Mouse (Mus musculus): ENCODE measurements around the gene Prex1. TPM values are rescaled to one million over a fixed set of nuclear protein-coding genes. Genes with fewer than 3 reads are reported as not detected.
"Not testable (repeated sequence)": the region's sequence is repeated elsewhere in the genome, so short reads cannot be mapped to it uniquely, and the experiment has no call there.

Gene Prex1
- 25.5 and 28.0 TPM in 2 replicates for polyA plus RNA-seq (2015; fragmentation: Nextera tagmentation; extraction: Ambion mirVana)

DNA sequence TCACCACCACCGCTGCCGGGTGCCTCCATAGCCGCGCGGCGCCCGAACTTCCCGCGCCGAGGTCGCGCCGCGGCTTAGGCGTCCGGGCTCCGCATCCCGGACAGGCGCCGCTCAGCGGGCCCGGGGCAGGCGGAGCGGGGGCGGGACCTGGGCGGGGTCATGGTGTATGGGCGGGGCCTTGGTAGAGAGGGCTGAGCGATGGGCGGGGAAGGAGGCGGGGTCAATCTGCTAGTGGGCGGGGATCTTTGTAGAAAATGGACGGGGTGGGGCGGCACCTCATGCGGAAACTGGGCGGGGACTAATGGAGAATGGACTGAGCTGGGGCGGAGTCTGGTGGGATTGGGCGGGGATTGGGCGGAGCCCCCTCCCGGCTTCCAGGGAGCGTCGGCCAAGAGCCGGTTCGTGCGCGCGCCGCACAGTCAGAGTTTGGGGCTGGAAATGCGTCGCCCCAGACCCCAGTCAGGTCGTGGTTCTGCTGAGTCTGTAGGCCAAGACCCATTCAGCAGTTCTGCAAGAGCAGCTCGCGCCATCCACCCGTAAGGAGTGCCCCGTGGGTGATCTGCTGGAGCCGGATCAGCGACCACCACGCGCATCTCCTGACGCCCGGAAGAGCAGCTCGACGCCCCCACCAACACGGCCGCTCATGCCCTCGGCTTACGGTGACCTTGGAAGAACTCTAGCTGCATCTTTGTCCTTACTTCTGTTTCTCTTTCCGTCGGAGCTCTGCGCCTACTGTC, at the start of gene Prex1:
Prex1 (minus strand) TSS at position 143 of the 737 bp plus-strand sequence.
- Histone ChIP-seq H3K27ac (replicated peaks) (peak within 1 kb of the TSS; percentile 75), H3K9ac (peak within 1 kb of the TSS; percentile 76), H3K4me1 (peaks cover 41% of the 10 kb centered on the region), H3K4me3 (replicated peaks) (peak within 1 kb of the TSS; percentile 83), H3K36me3 (no peaks in the 10 kb centered on the region), H3K9me3 (replicated peaks) (no peaks in the 10 kb centered on the region), H3K27me3 (no peaks in the 10 kb centered on the region), H3K4me2 (replicated peaks) (peak within 1 kb of the TSS; percentile 96)
- peak; percentile 94 for ATAC-seq (ENCODE audit: insufficient number of reproducible peaks, low FRiP score, low TSS enrichment, low read depth)
- WGBS, result under 1% methylated on average over 56 of the region's 69 CpGs

DNA sequence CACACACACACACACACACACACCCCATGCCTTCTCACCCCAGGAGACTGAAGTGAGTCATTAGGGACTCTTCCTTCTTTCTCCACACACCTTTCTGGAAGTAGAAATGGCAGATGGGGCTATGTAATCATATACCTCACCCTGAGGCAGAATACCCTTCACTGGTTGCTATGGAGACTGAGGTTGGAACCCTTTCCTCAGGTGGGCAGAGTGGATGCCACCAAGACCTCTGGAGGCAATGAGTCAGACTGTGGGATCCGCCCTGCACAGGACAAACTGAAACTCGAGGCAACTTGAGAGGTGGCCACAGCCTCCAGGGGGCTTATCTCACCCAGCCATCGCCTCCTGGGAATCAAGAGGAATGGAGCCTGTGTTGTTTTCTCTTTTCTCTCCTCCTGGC, 44.3 kb upstream of the Prex1 start:
- Histone ChIP-seq H3K9ac (no peak overlapping the region), H3K4me3 (replicated peaks) (no peak overlapping the region), H3K4me2 (replicated peaks) (no peak overlapping the region), H3K4me1 (no peaks in the 10 kb centered on the region), H3K27ac (replicated peaks) (no peak overlapping the region), H3K27me3 (no peaks in the 10 kb centered on the region), H3K36me3 (no peaks in the 10 kb centered on the region), H3K9me3 (replicated peaks) (no peaks in the 10 kb centered on the region)
- 27% methylated on average over 3 of the region's 3 CpGs for WGBS
- ATAC-seq (ENCODE audit: insufficient number of reproducible peaks, low FRiP score, low TSS enrichment, low read depth), result peak; percentile 70

DNA sequence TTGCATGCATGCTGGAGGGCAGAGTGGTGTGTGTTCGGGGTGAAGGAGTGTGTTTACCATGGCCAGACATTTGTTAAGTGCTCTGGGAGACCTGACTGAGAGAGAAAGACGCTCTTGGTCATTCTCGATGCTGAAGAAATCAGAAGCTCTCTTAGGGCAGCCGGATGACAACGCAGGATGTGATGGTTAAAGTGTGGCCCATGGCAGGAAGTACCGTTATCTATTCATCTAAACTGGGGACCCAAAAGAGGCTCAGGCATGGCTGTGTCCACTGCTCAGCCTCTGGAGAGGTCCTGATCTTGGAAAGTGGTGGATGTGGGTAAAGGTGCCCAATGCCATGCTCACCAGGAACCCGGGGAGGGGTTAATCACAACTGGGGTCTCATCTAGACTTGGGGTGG, 41.1 kb upstream of the Prex1 start:
- ATAC-seq (ENCODE audit: insufficient number of reproducible peaks, low FRiP score, low TSS enrichment, low read depth), result no peak
- Histone ChIP-seq H3K27ac (replicated peaks) (no peak overlapping the region), H3K4me3 (replicated peaks) (no peak overlapping the region), H3K9ac (no peak overlapping the region), H3K27me3 (no peaks in the 10 kb centered on the region), H3K9me3 (replicated peaks) (no peaks in the 10 kb centered on the region), H3K4me2 (replicated peaks) (no peak overlapping the region), H3K36me3 (no peaks in the 10 kb centered on the region), H3K4me1 (no peaks in the 10 kb centered on the region)
- 84% methylated on average over 7 of the region's 7 CpGs for WGBS

DNA sequence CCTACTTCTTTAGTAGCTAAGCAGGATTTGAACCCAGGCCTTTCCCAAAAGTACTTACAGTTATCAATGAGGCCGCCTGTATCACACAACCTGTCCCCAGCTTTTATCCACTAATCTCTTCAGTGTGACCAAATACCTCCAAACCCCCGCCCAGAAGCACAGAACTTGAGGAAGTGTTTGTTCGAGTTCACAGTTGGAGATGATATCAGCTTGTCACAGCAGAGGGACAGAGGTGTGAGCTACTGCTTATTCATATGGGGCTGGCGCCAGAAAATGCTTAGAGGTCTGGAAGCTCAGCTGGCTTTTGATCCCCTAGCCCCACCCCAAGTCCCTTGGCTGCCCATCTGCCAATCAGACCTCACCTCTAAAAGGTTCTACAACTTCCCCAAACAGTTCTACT, 40.6 kb upstream of the Prex1 start:
- Histone ChIP-seq H3K9ac (no peak overlapping the region), H3K27me3 (no peaks in the 10 kb centered on the region), H3K9me3 (replicated peaks) (no peaks in the 10 kb centered on the region), H3K4me2 (replicated peaks) (no peak overlapping the region), H3K4me1 (no peaks in the 10 kb centered on the region), H3K4me3 (replicated peaks) (no peak overlapping the region), H3K27ac (replicated peaks) (no peak overlapping the region), H3K36me3 (no peaks in the 10 kb centered on the region)
- 72% methylated on average over 4 of the region's 4 CpGs for WGBS
- ATAC-seq (ENCODE audit: insufficient number of reproducible peaks, low FRiP score, low TSS enrichment, low read depth), result no peak

DNA sequence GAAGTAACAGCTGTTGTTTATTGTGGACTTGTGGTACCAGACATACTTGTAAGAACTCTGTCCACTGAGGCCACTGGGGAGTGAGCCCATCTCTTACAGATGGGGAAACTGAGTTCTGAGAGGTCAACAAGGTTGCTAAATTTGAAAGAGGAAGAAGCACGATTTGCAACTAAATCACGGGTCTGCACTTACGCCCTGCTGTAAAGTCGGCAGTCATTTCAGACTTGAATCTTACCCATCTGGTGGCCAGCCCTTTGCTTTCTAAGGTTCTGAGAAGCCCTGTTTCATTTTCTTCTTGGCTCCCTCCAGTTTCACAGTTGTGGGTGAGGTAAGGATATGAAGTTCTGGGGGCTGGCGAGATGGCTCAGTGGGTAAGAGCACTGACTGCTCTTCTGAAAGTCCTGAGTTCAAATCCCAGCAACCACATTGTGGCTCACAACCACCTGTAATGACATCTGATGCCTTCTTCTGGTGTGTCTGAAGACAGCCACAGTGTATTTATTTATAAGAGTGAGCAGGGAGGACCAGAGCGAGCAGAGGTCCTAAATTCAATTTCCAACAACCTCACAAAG, 37.1 kb upstream of the Prex1 start:
- Histone ChIP-seq H3K4me2 (replicated peaks) (no peak overlapping the region), H3K4me1 (0 out of 2 replicates have a peak, but pooled peaks cover 3% of the 10 kb centered on the region), H3K4me3 (replicated peaks) (no peak overlapping the region), H3K9ac (no peak overlapping the region), H3K9me3 (replicated peaks) (no peaks in the 10 kb centered on the region), H3K27me3 (no peaks in the 10 kb centered on the region), H3K27ac (replicated peaks) (no peak overlapping the region), H3K36me3 (no peaks in the 10 kb centered on the region)
- 59% methylated on average over 6 of the region's 6 CpGs for WGBS
- ATAC-seq (ENCODE audit: insufficient number of reproducible peaks, low FRiP score, low TSS enrichment, low read depth), result no peak

DNA sequence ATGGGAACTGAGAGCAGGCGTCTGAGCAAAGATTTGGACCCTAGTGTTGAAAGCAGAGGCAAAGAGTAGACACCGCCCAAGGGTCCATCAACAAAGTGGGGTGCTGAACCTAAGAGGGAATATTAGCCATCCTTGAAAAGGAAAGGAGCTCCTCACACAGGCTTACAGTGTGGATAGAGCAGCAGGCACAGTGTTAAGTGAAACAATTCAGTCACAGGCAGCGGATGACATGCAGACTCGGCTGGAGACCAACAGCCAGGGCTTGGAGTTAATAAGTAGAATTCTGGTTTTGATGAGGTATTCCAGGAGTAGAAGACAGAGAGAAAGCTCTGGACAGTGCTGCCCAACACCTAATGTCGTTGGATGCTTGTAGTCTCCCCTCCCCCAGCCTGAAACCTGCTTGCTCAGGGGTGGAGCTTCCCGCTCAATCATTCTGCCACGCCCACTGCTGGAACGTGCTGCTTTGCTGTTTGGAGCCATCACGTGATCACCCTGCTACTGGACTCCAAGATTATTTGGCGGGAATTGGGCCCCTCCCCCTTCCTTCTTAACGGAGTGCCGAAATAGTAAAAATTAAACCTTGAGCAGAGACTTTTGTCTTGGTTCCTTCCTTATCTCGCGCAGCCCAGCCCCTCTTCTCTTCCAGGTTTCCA, 32.8 kb upstream of the Prex1 start:
- not testable (repeated sequence) for ATAC-seq (ENCODE audit: insufficient number of reproducible peaks, low FRiP score, low TSS enrichment, low read depth); H3K4me3 ChIP-seq (replicated peaks); H3K9me3 ChIP-seq (replicated peaks); H3K4me2 ChIP-seq (replicated peaks); H3K27me3 ChIP-seq; H3K9ac ChIP-seq; H3K36me3 ChIP-seq; H3K27ac ChIP-seq (replicated peaks)
- 51% methylated on average over 14 of the region's 14 CpGs for WGBS
- 0 out of 2 replicates have a peak, but pooled peaks cover 10% of the 10 kb centered on the region for H3K4me1 ChIP-seq

DNA sequence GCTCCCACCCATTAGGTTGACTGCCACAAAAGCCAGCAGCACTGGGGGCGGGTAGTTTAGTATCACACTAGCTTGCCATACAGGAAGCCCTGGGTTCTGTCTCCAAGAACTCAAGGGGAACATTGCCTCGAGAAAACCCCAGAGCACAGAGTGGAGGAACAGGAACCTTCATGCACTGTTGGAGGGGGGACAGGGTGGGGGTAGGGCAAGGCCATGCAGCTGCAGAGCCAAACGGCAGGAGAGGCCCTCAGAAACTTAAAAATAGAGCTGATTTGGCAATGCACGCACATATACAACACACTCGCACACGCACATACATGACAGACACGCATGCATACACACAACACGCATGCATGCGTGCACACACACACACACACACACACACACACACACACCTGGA, 32.2 kb upstream of the Prex1 start:
- Histone ChIP-seq H3K9me3 (replicated peaks) (no peaks in the 10 kb centered on the region), H3K4me1 (0 out of 2 replicates have a peak, but pooled peaks cover 10% of the 10 kb centered on the region), H3K36me3 (no peaks in the 10 kb centered on the region), H3K4me2 (replicated peaks) (no peak overlapping the region), H3K9ac (no peak overlapping the region), H3K27ac (replicated peaks) (no peak overlapping the region), H3K4me3 (replicated peaks) (no peak overlapping the region), H3K27me3 (no peaks in the 10 kb centered on the region)
- WGBS, result 78% methylated on average over 9 of the region's 9 CpGs
- no peak for ATAC-seq (ENCODE audit: insufficient number of reproducible peaks, low FRiP score, low TSS enrichment, low read depth)

DNA sequence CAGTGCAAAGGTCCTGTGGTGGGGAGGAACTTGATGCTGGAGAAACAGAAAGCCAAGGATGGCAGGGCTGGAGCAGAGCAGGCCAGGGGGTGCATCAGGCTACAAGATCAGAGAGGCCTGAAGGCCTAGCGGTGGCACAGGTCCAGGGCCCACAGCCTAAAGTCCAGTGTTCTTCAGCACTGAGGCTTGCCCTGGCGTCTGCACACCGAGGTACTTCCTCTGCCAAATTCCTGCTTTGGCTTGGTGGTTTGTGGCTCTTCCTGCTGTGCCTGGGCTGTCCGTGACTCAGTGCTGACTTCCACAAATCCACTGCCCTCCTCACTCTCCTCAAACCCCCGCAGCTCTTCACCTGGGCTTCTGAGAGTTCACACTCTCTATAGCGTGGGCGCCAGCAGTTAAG, 30.8 kb upstream of the Prex1 start:
- Histone ChIP-seq H3K4me1 (0 out of 2 replicates have a peak, but pooled peaks cover 10% of the 10 kb centered on the region), H3K9ac (no peak overlapping the region), H3K4me3 (replicated peaks) (no peak overlapping the region), H3K27ac (replicated peaks) (no peak overlapping the region), H3K36me3 (no peaks in the 10 kb centered on the region), H3K27me3 (no peaks in the 10 kb centered on the region), H3K4me2 (replicated peaks) (no peak overlapping the region), H3K9me3 (replicated peaks) (no peaks in the 10 kb centered on the region)
- ATAC-seq (ENCODE audit: insufficient number of reproducible peaks, low FRiP score, low TSS enrichment, low read depth), result no peak
- 74% methylated on average over 7 of the region's 7 CpGs for WGBS

DNA sequence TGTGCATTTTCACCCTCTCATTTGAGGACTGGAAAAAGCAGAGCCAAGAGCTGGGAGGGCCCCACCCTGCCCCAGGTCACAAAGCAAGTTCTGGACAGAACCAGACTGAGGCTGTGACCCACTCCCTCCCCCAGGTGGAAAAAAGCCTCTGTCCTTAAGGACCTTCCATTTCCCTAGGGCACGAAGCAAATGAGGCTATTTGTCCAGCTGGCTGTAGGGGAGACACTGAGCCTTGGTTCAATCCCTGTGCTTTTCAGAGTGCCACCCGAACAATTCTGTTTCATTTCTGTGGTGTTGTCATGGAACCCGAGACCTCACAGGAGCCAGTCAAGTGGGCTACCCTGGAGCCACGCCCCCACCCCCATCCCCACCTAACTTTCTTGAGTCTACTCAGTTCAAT, 29.9 kb upstream of the Prex1 start:
- Histone ChIP-seq H3K9ac (no peak overlapping the region), H3K36me3 (no peaks in the 10 kb centered on the region), H3K27ac (replicated peaks) (no peak overlapping the region), H3K4me3 (replicated peaks) (no peak overlapping the region), H3K4me2 (replicated peaks) (no peak overlapping the region), H3K9me3 (replicated peaks) (no peaks in the 10 kb centered on the region), H3K27me3 (no peaks in the 10 kb centered on the region), H3K4me1 (0 out of 2 replicates have a peak, but pooled peaks cover 10% of the 10 kb centered on the region)
- ATAC-seq (ENCODE audit: insufficient number of reproducible peaks, low FRiP score, low TSS enrichment, low read depth), result peak; percentile 30; the same call in 1 of the 2 replicates
- WGBS, result 52% methylated on average over 4 of the region's 4 CpGs

DNA sequence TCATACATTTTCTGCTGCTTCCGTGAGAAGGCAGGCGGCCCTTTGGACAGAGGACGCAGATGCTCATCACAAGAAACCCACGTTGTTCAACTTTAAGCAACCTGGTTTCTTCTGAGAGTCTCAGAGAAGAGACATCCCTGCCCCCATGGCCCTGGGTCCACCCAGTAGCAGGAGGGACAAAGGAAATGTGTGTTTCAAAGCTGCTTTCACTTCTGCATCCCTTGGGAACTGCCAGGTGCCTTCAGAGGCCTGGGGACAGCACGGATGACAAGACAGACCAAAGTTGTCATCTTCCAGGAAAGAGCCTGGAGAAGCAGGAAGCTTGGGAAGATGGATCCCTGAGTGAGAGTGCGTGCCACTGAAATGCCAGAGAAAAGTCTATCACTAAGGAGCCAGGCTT, 27.8 kb upstream of the Prex1 start:
- no peak overlapping the region for H3K4me2 ChIP-seq (replicated peaks)
- no peaks in the 10 kb centered on the region for H3K9me3 ChIP-seq (replicated peaks)
- H3K27ac ChIP-seq (replicated peaks), result no peak overlapping the region
- no peak overlapping the region for H3K4me3 ChIP-seq (replicated peaks)
- no peak for ATAC-seq (ENCODE audit: insufficient number of reproducible peaks, low FRiP score, low TSS enrichment, low read depth)
- H3K9ac ChIP-seq, result no peak overlapping the region
- 85% methylated on average over 6 of the region's 6 CpGs for WGBS
- no peaks in the 10 kb centered on the region for H3K36me3 ChIP-seq
- H3K27me3 ChIP-seq, result no peaks in the 10 kb centered on the region
- H3K4me1 ChIP-seq, result 0 out of 2 replicates have a peak, but pooled peaks cover 15% of the 10 kb centered on the region

DNA sequence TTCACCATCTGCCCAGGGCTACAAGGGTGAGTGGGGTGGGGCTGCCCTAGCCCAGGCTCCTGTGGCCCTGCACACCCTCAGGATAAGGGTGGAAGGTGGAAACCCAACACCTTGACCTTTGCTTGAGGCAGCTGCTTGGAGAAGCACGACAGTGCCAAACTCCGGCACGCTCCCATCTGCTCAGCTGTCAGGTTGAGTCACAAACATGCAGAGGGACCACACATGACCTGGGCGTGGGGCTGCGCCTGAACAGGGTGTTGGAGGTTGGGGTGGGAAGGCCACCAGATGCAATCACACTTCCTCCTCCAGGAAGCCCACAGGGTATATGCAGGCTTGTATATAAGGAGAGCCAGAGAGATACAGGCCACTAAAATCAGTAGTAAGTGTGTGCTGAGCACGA, 26.8 kb upstream of the Prex1 start:
- Histone ChIP-seq H3K9ac (no peak overlapping the region), H3K27me3 (no peaks in the 10 kb centered on the region), H3K27ac (replicated peaks) (no peak overlapping the region), H3K36me3 (no peaks in the 10 kb centered on the region), H3K4me3 (replicated peaks) (no peak overlapping the region), H3K4me2 (replicated peaks) (no peak overlapping the region), H3K4me1 (peaks cover 16% of the 10 kb centered on the region), H3K9me3 (replicated peaks) (no peaks in the 10 kb centered on the region)
- 57% methylated on average over 6 of the region's 6 CpGs for WGBS
- no peak for ATAC-seq (ENCODE audit: insufficient number of reproducible peaks, low FRiP score, low TSS enrichment, low read depth)
